Comparison of ENCODE assay signal across 7 mouse cellular contexts in genomic region chr10:17947960-17948730, GRCm38 (mm10). TPM values are rescaled to one million over a fixed set of nuclear protein-coding genes. Genes with fewer than 3 reads are reported as not detected.
DNase-seq lines count a peak whose midpoint lies in the region; ATAC-seq lines count a peak whose summit lies in the region.

Gene Heca (minus strand): TSS chr10:17948067.

- peak within 1 kb of the TSS; percentile 92 for H3K27ac ChIP-seq in intestine, embryonic 15.5 days
- H3K27ac ChIP-seq in midbrain, embryonic 10.5 days (replicated peaks) = peak within 1 kb of the TSS; percentile 90

- WGBS in intestine, embryonic 15.5 days = 4% methylated on average over 50 of the region's 50 CpGs
- whole genome bisulfite sequencing in midbrain, embryonic 10.5 days = 10% methylated on average over 50 of the region's 50 CpGs

- H3K9ac ChIP-seq in intestine, embryonic 15.5 days = peak within 1 kb of the TSS; percentile 82

- peak within 1 kb of the TSS; percentile 87 for H3K4me3 ChIP-seq in intestine, embryonic 15.5 days (replicated peaks)
- H3K4me3 ChIP-seq in midbrain, embryonic 10.5 days = peak within 1 kb of the TSS; percentile 87

- DNase-seq in adrenal gland, adult 18-20 months (ENCODE audit: low spot score in 2 of 2) = peak; percentile 88 to 89
- peak; percentile 94 for DNase-seq in embryo, embryonic 11 days
- peak; percentile 77 to 81 for DNase-seq in gastrocnemius, postnatal 36 days
- DNase-seq in left cerebral cortex, postnatal 25 days (ENCODE audit: low spot score in 2 of 2) = peak; percentile 86 to 88
- peak; percentile 90 for DNase-seq in midbrain, embryonic 10.5 days (ENCODE audit: low spot score)
- peak; percentile 95 for DNase-seq in right cerebral cortex, postnatal 4 days

- H3K36me3 ChIP-seq in intestine, embryonic 15.5 days = no peaks in the 10 kb centered on the region
- no peaks in the 10 kb centered on the region for H3K36me3 ChIP-seq in midbrain, embryonic 10.5 days

- H3K27me3 ChIP-seq in intestine, embryonic 15.5 days (replicated peaks) = no peaks in the 10 kb centered on the region
- H3K27me3 ChIP-seq in midbrain, embryonic 10.5 days (ENCODE audit: low read depth, poor library complexity, severe bottlenecking) = no peaks in the 10 kb centered on the region

- H3K9me3 ChIP-seq in intestine, embryonic 15.5 days = no peaks in the 10 kb centered on the region
- H3K9me3 ChIP-seq in midbrain, embryonic 10.5 days (replicated peaks) = 0 out of 2 replicates have a peak, but pooled peaks cover 4% of the 10 kb centered on the region

- intact Hi-C loops in gastrocnemius, postnatal 36 days (cut with DNase I) = no loop called here
- intact Hi-C loops in left cerebral cortex, postnatal 25 days (cut with DNase I) = loop anchor here (2.0 kb wide), 1 partner anchor 75 kb away; the partner anchor contains the start of gene Abracl

- H3K4me1 ChIP-seq in intestine, embryonic 15.5 days (replicated peaks) = 0 out of 2 replicates have a peak, but pooled peaks cover 4% of the 10 kb centered on the region
- peaks cover 9% of the 10 kb centered on the region for H3K4me1 ChIP-seq in midbrain, embryonic 10.5 days

- peak within 1 kb of the TSS; percentile 68 for H3K4me2 ChIP-seq in intestine, embryonic 15.5 days (replicated peaks)

- ATAC-seq in intestine, embryonic 15.5 days = peak; percentile 98

RNA-seq across cellular contexts. Expression of gene Heca, which starts in this region (rescaled TPM):
- total RNA-seq in adrenal gland, adult 18-20 months (2021) = 10 to 100 TPM; 26.7 to 37.7 TPM
- 10 to 100 TPM; 13.8 to 14.6 TPM for total RNA-seq in gastrocnemius, postnatal 36 days (2021)
- polyA plus RNA-seq in intestine, embryonic 15.5 days (2015; fragmentation: Nextera tagmentation; extraction: Ambion mirVana) = 3.2 and 3.5 TPM in 2 replicates
- 10 to 100 TPM; 25.1 to 26.0 TPM for total RNA-seq in left cerebral cortex, postnatal 25 days (2021)
- polyA plus RNA-seq in midbrain, embryonic 10.5 days (2016; fragmentation: Nextera tagmentation; extraction: Ambion mirVana) = 2.6 and 2.8 TPM in 2 replicates

Comparison
In these comparisons a context has a peak if more than half of its experiments do, and no peak if none do; other contexts are left out.
1. Peak in every context shown above with its lines: DNase-seq, ATAC-seq, H3K4me3 ChIP-seq and H3K27ac ChIP-seq.